Mouse (Mus musculus) yolk sac, embryonic 10.5 days (tissue): ENCODE results near the gene Arrdc4.

ENCODE experiments used
- DNase-seq: peaks from one replicate; pipeline ENCODE4 v3.0.0-alpha.2; 2017; ENCODE audit warnings: low spot score

Gene Arrdc4

GRCm38 (mm10) chr7:68709319-68709573 lies 39.8 kb downstream of the Arrdc4 start:
- peak; percentile 13 for DNase-seq

DNA sequence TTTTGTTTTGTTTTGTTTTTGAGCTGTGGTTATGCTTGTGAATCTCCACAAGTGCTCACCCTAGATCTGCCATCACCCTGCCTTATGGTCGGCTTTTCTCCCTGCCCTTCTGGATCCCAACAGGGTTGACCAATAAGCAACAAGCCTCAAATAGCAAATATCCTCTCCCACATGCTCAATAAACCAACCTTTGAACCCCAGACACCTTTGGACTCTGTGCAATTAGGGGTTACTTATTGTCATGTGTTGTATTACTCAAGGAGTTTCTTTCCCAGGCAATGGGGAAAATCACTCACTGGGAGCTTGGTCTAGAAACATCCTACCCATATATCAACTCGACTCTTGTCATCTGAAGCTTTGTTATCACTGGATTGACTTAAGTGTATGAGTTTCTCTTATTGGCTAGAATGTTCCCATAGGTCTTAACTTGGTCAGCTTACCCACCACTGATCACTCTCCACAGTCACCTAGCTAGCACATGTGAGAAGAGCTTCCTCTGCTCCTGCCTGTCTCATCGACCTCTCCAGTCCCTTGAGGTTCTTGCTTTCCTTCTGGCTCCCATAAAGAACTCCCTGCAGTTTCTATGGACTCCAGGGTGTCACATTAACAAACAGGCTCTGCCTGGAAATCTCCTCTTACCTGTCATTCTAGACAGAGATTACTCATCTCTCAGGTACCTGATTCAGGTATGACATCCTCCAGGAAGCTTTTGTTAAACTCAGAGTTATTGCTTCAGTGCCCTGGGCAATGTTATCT lies 40.3 kb downstream of the Arrdc4 start:
- DNase-seq: peak; percentile 48

- no peak for DNase-seq
Observed at GRCm38 (mm10) chr7:68705162-68705561, 43.9 kb downstream of the Arrdc4 start.

GRCm38 (mm10) chr7:68697313-68697712 lies 51.7 kb downstream of the Arrdc4 start:
- no peak for DNase-seq

- DNase-seq: peak; percentile 87
Observed at GRCm38 (mm10) chr7:68696908-68697307, 52.1 kb downstream of the Arrdc4 start.

DNA sequence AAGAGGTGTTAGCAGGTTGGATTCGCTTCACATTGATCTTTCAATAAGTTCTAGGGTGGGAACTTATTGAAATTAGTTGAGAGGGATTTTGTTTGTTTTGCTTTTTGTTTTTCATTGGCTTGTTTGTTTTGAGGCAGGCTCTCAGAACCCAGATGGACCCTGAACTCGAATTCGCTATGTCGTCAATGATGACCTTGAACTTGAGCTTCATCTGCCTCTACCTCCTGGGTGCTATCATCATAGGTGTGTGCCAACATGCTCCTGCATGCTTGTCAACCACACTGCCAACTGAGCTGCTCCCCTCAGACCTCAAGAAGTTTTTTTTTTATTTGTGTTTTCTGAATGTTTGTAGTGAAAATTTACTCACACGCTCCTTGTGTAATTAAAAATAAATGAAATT lies 52.6 kb downstream of the Arrdc4 start:
- no peak for DNase-seq

DNA sequence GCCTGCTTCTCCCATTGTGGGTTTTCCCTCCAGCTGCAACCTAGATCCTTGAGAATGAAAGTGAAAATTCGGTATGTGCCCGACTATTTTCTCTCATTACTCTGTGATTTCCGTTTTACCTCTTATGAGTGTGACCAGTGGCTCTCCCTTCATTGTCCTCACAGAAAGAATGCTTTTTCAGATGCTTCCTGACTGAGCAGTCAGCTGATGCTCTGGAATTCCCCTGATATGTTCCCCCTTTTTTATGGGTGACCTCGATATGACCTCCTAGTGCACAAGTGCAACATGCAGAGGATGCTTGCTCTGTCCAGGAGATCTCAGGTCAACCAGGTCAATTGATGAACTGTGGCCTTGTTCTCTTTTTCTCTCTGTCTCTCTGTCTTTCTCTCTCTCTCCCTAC lies 56.3 kb downstream of the Arrdc4 start:
- DNase-seq: no peak

GRCm38 (mm10) chr7:68691454-68691853 lies 57.6 kb downstream of the Arrdc4 start:
- DNase-seq: no peak

DNA sequence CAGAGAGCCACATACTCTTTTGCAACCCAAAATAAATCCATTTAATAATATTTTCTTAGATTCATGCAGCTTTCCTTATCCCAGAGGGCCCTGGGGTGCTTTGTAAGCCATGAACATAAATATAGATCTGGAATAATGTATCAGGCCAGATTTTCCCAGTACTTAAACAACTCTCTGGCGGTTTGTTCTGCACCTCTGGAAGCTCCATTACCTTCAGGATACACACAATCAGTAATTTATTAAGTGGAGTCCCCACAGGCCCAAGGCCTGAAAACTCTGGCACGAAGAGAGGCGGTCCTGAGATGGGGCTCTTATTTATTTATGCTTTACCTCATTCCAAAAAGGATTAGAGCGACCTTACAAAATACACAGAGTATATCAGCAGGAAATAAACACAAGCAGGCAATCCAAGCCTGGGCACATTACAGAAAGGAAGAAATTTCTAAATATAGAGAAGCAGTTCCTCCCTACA lies 61.9 kb downstream of the Arrdc4 start:
- DNase-seq: no peak
